Mouse (Mus musculus): ENCODE results near the gene Olfr1434. TPM values are rescaled to one million over a fixed set of nuclear protein-coding genes. Genes with fewer than 3 reads are reported as not detected.

The Olfr1434 gene
- polyA plus RNA-seq, 1 experiment from 2014 or later = not detected

DNA sequence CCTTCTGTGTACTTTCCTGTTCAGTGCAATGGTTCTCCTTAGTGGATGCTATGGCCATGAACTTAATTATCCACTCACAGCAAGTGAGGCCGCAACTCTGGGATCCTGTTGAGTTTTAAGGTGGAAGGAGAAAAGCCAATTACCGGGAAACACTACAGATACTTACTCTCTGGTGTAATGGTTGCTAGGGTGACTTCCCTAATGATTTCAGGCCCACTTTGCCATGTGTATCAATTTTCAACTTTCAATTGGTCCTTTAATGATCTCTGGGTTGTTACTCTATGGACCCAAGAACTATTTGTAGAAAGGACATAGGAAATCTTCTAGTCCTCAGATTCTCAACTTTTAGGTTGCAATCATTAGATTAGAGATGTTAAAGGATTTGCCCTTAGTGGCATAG lies 45.3 kb downstream of the Olfr1434 start, which contains the start of gene Olfr1437:
Gene Olfr1437 (minus strand): TSS at position 101 of the 400 bp plus-strand sequence.
- Histone ChIP-seq H3K27ac (replicated peaks) (no peak within 1 kb of the TSS), H3K27me3 (ENCODE audit: control insufficient read depth, insufficient read depth, low read length) (no peaks in the 10 kb centered on the region), H3K9me3 (ENCODE audit: control insufficient read depth, low read length) (no peaks in the 10 kb centered on the region), H3K36me3 (ENCODE audit: control insufficient read depth, insufficient read depth, low read length) (no peaks in the 10 kb centered on the region), H3K9ac (ENCODE audit: low read length) (no peak within 1 kb of the TSS), H3K4me1 (replicated peaks; ENCODE audit: control insufficient read depth, insufficient read depth) (no peaks in the 10 kb centered on the region), H3K4me3 (ENCODE audit: low read depth, low read length) (no peak within 1 kb of the TSS), H3K4me2 (replicated peaks; ENCODE audit: low read depth) (no peak within 1 kb of the TSS)
- ATAC-seq (ENCODE audit: low FRiP score, low TSS enrichment) (no peak), DNase-seq (ENCODE audit: low spot score) (no peak)
- 92% methylated on average over 2 of the region's 2 CpGs for WGBS
- TF ChIP-seq EP300 (optimal IDR thresholded peaks at IDR 0.05) (no peak), CTCF (IDR thresholded peaks at IDR 0.05; ENCODE audit: low read depth) (no peak)

Other genes starting within 250 kb of the Olfr1434 start
- gene Olfr1423, start 238.5 kb upstream of the Olfr1434 start, polyA plus RNA-seq (2015; fragmentation: Nextera tagmentation; extraction: Ambion mirVana) = not detected in 2 replicates
- gene Olfr1424, start 217.2 kb upstream of the Olfr1434 start, polyA plus RNA-seq (2015; fragmentation: Nextera tagmentation; extraction: Ambion mirVana) = not detected in 2 replicates
- not detected in 2 replicates for gene Olfr1425, start 202.1 kb upstream of the Olfr1434 start, polyA plus RNA-seq (2015; fragmentation: Nextera tagmentation; extraction: Ambion mirVana)
- gene Olfr1426, start 187.8 kb upstream of the Olfr1434 start, polyA plus RNA-seq (2015; fragmentation: Nextera tagmentation; extraction: Ambion mirVana) = not detected in 2 replicates
- not detected in 2 replicates for gene Olfr1427, start 176.5 kb upstream of the Olfr1434 start, polyA plus RNA-seq (2015; fragmentation: Nextera tagmentation; extraction: Ambion mirVana)
- gene Olfr1428, start 164.0 kb upstream of the Olfr1434 start, polyA plus RNA-seq (2015; fragmentation: Nextera tagmentation; extraction: Ambion mirVana) = not detected in 2 replicates
- not detected in 2 replicates for gene Olfr76, start 156.7 kb upstream of the Olfr1434 start, polyA plus RNA-seq (2015; fragmentation: Nextera tagmentation; extraction: Ambion mirVana)
- not detected in 2 replicates for gene Olfr1555-ps1, start 109.7 kb upstream of the Olfr1434 start, polyA plus RNA-seq (2015; fragmentation: Nextera tagmentation; extraction: Ambion mirVana)
- gene Olfr1431, start 79.2 kb upstream of the Olfr1434 start, polyA plus RNA-seq (2015; fragmentation: Nextera tagmentation; extraction: Ambion mirVana) = not detected in 2 replicates
- gene Olfr1432, start 47.3 kb upstream of the Olfr1434 start, polyA plus RNA-seq (2015; fragmentation: Nextera tagmentation; extraction: Ambion mirVana) = not detected in 2 replicates
- not detected in 2 replicates for gene Olfr262, start 38.2 kb upstream of the Olfr1434 start, polyA plus RNA-seq (2015; fragmentation: Nextera tagmentation; extraction: Ambion mirVana)
- gene Olfr235, start 18.8 kb upstream of the Olfr1434 start, polyA plus RNA-seq (2015; fragmentation: Nextera tagmentation; extraction: Ambion mirVana) = not detected in 2 replicates
- gene Olfr1436, start 19.3 kb downstream of the Olfr1434 start, polyA plus RNA-seq (2015; fragmentation: Nextera tagmentation; extraction: Ambion mirVana) = not detected in 2 replicates
- gene Olfr1437, start 45.2 kb downstream of the Olfr1434 start, polyA plus RNA-seq (2015; fragmentation: Nextera tagmentation; extraction: Ambion mirVana) = not detected in 2 replicates
- gene Olfr1438-ps1, start 56.1 kb downstream of the Olfr1434 start, polyA plus RNA-seq (2015; fragmentation: Nextera tagmentation; extraction: Ambion mirVana) = 0.04 TPM in 1 of 2 replicates, not detected in the other
- gene Olfr1440, start 107.4 kb downstream of the Olfr1434 start, polyA plus RNA-seq (2015; fragmentation: Nextera tagmentation; extraction: Ambion mirVana) = not detected in 2 replicates
- not detected in 2 replicates for gene Olfr1441, start 137.6 kb downstream of the Olfr1434 start, polyA plus RNA-seq (2015; fragmentation: Nextera tagmentation; extraction: Ambion mirVana)
- not detected in 2 replicates for gene Pfpl, start 148.1 kb downstream of the Olfr1434 start, polyA plus RNA-seq (2015; fragmentation: Nextera tagmentation; extraction: Ambion mirVana)
- gene Mpeg1, start 180.9 kb downstream of the Olfr1434 start, polyA plus RNA-seq (2015; fragmentation: Nextera tagmentation; extraction: Ambion mirVana) = 0.71 and 0.84 TPM in 2 replicates
- 6.2 and 7.1 TPM in 2 replicates for gene Dtx4, start 221.6 kb downstream of the Olfr1434 start, polyA plus RNA-seq (2015; fragmentation: Nextera tagmentation; extraction: Ambion mirVana)